Mouse (Mus musculus): ENCODE data around the gene Rpa2. TPM values are rescaled to one million over a fixed set of nuclear protein-coding genes. Genes with fewer than 3 reads are reported as not detected.
"Not testable (repeated sequence)": the region's sequence is repeated elsewhere in the genome, so short reads cannot be mapped to it uniquely, and the experiment has no call there.

Gene Rpa2
- polyA plus RNA-seq, 1 experiment: 21.6 TPM

DNA sequence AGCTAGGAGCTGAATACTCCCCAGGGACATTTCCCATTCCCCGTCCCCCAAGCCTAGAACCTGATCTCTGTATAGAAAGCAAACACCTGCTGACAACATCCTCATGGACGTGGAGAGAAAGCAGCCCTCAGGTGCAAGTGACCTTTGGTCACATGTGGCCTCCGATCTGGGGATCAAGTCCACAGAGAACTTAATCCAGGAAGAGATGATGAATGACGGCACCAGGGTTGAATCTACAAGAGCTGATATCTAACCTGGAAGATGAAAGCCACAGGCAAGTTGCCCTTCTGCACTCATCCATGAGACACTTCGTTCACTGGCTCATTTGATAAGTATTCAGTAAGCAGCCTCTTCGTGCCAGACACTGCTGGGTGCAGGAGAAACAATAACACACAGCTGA is 5.5 kb upstream of the Rpa2 start:
- DNase-seq (ENCODE audit: low read depth): no peak

DNA sequence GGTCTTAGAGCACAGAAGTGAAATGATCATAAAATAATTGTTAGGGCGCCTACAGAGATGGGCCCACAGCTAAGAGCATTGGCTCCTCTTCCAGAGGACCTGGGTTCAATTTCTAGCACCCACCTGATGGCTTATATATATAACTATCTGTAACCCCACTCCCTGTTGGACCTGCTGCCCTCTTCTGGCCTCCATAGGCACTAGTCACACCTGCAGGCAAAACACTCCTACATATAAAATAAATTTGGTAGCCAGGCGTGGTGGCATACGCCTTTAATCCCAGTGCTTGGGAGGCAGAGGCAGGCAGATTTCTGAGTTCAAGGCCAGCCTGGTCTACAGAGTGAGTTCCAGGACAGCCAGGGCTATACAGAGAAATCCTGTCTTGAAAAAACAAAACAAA is 5.0 kb upstream of the Rpa2 start:
- not testable (repeated sequence) for DNase-seq (ENCODE audit: low read depth)

DNA sequence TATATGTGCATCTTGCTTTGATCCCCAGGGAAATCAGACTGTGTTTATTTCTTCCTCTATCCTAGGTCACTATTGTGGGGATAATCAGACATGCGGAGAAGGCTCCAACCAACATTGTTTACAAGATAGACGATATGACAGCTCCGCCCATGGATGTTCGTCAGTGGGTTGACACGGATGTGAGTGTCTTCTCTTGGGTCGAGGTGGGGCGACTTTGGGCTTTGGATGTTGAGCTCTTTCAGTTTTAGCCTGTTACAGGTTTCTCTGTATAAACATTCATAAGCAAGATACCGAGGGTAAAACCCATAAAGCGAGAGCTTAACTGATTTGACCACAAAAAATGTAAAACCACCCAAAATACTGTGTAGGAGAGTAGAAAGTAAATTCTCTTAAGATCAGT is 3.6 kb downstream of the Rpa2 start:
- no peak for DNase-seq (ENCODE audit: low read depth)

DNA sequence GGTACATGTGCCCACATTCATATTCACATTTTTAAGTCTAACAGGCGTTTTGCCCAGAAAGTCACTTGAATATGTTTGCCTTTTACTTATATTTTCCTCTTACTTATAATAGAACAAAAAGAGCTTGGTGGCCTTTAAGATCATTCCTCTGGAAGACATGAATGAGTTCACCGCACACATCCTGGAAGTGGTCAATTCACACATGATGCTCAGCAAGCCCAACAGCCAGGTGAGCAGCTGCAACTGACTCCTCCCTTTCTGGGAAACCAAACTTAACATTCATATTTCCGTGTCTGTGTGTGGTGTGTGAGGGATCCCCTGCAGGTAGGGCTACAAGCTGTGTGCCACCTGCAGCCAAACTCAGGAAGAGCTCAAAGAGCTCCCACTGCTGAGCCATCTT is 6.8 kb downstream of the Rpa2 start:
- no peak for DNase-seq (ENCODE audit: low read depth)

DNA sequence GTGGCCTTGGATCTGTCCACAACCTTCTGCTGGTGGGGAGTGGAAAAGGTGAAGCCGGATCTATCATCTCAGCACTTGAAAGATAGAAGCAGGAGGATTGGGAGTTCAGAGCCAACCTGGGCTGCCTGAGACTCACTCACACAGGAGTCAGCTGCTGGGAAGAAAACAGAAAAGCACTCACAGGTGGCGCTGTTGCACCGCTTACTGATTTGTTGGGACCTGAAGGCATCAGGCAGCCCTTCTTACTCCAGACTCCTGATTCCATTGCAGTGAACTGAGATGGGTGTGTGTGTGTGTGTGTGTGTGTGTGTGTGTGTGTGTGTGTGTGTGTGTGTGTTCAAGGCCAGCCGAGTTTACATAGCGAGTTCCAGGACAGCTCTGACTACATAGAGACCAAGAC is 8.6 kb downstream of the Rpa2 start:
- DNase-seq (ENCODE audit: low read depth): no peak

DNA sequence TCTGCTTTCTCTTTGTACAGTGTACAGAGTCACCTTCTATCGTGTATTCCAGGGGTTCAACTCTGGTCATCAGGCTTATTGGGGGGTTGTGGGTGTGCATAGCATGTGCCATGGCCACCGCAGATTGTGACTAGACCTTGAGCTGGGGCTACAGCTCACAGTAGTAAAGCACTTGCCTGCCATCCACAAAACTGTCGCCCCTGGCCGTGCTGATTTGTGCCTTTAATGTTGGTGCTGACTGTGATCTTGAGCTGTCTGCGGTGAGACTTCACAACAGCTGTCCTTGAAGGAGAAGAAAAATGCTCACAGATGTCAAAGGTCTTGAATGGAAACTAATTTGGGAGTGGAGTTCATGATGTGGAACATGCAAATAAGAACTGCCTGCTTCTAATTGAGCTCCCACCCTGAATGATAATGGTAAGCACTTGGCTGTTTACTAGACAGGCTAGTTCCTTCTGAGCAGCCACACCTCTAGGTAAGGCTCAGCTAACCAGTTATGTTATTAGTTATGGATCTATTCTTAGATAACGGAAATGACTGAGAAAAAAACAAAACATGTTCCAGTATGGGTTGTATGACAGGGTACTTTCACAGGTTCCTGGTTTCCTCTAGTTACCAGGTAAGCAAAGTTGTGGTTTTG is 10.6 kb downstream of the Rpa2 start:
- DNase-seq (ENCODE audit: low read depth): no peak

DNA sequence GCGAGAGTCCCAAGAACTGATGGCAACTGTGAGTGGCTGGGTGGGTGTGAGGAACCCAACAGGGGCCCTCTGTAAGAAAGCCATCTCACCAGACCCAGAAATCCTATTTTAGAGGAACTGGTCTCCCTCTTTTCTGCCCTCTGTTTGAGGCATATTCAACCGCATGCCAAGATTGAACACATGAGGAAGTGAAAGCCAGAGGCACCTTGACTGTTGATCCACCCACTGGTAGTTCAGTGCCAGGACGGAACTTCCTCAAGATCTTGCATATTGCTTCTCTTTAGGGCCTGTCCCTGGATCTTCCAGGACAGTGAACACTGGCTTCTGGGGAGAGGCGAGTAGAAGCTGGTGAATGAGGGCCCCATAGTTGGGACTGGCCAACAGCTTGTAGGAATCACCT is 12.2 kb downstream of the Rpa2 start:
- peak; percentile 79 for DNase-seq (ENCODE audit: low read depth)

DNA sequence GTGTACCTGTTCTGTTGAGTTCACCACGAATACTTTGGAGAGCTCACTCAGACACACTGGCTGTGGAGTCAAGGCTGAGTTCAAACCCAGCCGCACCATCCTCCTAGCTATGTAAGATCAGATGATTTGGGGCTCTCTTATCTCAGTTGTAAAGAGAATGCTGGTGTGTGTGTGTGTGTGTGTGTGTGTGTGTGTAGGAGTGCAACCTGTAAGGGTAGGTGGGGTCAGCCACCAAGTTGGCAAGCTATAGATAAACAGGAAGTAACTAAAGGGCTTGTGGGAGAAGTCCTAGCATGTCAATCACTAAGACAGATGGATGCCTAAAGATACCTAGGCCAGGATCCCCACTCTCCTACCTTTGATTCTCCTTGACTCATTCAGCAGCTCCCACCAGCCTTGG is 15.6 kb downstream of the Rpa2 start:
- DNase-seq (ENCODE audit: low read depth): no peak

DNA sequence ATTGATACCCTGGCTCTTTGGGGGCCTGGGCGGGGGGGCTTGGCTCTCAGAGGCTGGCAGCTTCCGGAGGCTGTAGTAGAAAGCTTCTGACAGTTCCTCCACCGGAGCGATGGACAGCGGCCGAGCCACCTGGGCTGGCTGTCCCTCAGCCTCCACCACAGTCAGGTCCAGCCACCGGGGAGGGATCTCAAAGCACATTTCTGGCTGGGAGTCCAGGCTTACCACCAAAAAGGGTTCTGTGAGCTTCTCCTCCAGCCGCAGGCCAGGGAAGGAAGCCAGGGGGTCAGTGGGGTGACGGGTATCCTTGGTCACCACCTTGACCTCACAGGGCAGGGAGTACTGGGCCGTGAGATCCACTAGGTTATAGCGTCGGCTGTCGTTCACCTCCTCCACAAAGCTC is 17.1 kb downstream of the Rpa2 start:
- no peak for DNase-seq (ENCODE audit: low read depth)

DNA sequence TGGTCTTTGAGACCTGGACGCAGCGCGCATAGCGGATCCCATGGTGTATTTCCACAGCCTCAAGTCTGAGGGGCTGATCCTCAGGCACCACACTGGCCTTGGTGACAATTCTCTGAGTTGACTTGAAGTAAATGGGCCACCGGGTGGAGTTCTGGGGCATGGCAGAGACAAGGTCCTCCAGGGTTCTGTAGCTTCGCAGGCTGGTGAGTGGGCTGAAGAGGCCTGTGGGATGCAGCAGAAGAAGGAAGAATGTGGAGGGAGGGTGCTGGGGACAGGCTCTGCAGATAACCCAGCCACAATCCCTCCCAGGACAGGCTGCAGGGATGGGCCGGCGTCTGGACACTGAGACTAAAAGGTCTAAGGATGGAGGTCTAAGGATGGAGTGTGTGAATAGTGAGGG is 21.6 kb downstream of the Rpa2 start:
- DNase-seq (ENCODE audit: low read depth): no peak

DNA sequence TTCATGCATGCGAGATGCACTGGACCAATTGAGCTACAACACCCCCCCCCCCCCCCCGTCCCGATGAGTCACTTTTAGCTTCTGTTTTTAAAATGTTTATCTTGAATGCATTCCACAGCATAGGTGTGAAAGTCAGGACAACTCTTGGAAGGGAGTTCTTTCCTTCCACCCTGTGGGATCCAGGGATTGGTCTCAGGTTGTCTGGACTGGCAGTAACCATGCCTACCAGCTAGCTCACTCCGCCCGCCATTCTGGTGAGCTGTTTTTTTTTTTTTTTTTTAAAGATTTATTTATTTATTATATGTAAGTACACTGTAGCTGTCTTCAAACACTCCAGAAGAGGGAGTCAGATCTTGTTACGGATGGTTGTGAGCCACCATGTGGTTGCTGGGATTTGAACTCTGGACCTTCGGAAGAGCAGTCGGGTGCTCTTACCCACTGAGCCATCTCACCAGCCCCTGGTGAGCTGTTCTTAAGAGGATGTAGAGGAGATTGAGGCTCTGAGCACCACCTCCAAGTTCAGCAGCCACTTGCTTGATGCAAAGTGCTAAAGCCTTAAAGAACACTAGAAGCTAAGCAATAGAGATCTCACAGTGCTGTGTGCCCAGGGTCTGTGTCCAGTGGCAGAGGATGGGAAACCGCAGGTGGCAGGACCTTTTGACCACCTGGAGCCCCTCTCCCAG is 25.3 kb downstream of the Rpa2 start:
- DNase-seq (ENCODE audit: low read depth): not testable (repeated sequence)

DNA sequence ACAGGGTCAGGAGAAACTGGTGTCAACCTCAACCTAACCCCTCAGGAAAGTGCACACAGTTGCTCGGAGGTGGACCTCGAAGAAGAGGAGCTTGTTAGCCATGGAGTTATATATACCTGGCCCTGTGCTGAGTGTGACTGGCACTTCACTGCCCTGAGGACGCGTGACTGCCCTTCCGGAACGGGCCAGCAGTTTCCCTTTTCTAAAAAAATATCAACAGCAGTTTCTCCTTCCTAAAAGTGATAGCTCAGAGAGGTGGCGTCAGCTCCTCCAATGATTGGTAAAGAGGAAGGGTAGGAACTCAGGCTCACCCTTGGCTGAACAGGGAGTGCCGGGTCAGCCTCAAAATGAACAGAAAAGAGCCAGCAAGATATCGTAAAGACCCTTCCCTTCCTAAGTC is 25.9 kb downstream of the Rpa2 start:
- no peak for DNase-seq (ENCODE audit: low read depth)

DNA sequence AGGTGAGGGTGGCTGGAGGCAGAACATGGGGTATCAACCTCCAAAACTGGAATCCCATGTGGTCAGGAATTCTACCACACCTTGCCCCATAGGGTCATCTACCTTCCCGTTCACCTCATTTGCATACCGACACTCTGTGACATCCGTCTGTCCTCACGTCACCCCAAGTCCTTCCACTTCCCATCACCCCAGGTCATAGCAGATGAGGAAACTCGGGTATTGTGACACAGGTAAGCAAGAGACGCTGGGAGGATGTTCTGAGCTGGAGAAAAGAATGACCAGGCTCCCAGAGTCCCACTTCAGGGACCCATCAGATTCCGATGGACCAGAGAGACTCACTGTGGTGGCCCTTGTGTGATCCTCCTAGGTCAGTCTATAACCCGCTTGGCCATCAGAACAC is 26.6 kb downstream of the Rpa2 start:
- DNase-seq (ENCODE audit: low read depth): no peak

DNA sequence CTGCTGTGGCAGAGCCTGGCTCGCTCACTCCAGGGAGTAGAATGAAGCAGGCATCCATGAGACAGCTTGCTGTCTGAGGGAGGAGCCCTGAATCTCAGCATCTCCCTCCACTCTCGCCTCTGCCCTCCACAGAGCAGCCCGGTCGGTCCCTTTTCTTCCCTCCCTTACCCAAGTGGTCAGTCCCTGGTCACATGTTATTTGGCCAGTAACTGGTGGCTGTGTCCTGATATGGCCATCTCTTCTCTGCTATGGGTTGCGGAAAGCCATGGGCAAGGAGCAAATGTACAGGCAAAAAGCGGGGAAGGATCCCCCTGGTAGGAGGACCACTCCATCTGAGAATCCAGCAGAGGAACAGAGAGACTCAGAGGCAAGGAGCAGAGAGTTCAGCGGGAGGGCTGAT is 27.0 kb downstream of the Rpa2 start:
- no peak for DNase-seq (ENCODE audit: low read depth)

DNA sequence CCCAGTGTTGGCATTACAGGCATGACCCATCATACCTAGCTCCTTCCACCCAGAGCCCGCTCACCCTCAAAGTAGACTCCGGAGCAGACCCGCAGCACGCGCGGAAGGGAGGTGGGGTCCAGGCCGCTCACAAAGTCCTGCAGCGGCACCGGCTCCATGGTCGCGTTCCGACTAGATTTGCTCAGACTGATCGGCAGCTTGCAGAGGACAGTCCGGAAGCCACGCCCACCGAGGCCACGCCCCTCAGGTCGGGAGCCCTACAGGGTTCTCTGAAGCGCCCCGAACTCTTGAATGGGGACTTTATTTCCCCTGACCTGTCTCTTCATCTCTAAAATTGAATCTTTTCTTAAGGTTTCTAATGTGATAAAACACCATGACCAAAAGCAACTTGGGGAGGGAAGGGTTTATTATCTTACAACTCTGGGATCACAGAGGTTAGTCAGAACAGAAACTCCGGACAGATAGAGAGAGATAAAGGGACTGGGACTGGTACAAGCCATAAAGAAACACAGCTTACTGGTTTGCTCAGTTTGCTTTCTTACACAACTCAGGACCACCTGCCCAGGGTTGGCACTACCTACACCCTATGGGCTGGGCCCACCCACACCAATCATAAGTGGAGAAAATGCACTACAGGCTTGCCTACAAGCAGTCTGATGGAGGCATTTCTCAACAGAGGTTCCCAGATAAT is 28.2 kb downstream of the Rpa2 start, which contains the start of gene Themis2:
Gene Themis2 (minus strand): TSS at position 192 of the 691 bp plus-strand sequence.
- DNase-seq (ENCODE audit: low read depth): no peak

DNA sequence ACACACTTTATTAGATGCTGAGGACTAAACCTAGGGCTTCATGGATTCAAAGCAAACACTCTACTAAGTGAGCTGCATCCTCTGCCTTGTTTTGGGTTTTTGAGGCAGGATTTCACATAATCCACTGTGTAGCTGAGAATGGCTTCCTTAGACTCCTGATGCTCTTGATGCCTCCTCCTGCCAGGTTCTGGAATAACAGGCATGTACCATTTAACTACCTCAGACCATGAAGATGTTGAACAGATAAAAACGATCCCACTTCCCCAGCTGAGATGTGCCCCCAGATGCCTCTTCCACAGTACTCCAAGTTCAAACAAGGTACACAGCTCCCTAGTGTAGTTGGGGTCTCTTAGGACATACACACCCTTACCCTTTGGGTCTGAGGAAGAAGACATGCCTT is 29.3 kb downstream of the Rpa2 start:
- DNase-seq (ENCODE audit: low read depth): no peak

DNA sequence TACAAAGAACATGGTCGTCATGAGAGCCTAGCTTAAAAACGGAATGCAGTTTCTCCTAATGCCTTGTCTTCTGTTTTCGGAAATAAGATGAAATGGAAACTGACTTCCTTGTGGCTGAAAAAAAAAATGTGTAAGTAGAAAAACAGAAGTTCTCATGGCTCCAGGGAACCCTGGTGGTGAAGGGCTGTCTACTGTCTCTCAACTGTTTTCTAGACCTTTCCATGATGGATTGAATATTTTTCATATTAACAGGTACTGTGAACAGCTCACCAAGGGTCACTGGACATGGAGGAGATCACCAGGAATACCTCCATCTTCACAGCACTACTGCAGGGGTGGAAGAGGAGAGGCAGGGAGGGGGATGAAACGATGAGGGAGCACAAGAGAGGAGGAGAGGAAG is 29.9 kb downstream of the Rpa2 start:
- no peak for DNase-seq (ENCODE audit: low read depth)

DNA sequence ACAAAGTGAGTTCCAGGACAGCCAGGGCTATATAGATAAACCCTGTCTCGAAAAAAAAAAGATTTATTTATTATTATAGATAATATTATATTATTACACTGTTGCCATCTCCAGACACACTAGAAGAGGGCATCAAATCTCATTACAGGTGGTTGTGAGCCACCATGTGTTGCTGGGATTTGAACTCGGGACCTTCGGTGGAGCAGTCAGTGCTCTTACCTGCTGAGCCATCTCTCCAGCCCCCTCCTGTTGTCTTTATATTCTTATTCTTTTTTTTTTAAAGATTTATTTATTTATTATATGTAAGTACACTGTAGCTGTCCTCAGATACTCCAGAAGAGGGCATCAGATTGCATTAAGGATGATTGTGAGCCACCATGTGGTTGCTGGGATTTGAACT is 30.5 kb downstream of the Rpa2 start:
- DNase-seq (ENCODE audit: low read depth): not testable (repeated sequence)

DNA sequence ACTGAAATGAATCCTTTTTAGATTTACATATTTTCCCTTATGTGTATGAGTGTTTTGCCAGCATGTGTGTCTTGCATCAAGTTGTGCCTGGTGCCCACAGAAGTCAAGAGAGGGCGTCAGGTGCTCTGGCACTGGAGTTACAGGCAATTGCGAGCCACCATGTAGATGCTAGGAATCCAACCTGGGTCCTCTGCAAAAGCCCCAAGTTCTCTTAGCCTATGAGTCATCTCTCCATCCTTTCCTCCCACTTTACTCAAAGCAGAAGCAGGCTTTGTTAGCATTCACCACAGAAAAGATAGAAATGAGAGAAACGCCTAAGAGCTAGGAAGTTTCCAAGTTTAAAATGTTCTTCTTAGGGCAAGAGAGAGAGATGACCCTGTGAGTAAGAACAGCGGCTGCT is 31.7 kb downstream of the Rpa2 start:
- DNase-seq (ENCODE audit: low read depth): no peak

DNA sequence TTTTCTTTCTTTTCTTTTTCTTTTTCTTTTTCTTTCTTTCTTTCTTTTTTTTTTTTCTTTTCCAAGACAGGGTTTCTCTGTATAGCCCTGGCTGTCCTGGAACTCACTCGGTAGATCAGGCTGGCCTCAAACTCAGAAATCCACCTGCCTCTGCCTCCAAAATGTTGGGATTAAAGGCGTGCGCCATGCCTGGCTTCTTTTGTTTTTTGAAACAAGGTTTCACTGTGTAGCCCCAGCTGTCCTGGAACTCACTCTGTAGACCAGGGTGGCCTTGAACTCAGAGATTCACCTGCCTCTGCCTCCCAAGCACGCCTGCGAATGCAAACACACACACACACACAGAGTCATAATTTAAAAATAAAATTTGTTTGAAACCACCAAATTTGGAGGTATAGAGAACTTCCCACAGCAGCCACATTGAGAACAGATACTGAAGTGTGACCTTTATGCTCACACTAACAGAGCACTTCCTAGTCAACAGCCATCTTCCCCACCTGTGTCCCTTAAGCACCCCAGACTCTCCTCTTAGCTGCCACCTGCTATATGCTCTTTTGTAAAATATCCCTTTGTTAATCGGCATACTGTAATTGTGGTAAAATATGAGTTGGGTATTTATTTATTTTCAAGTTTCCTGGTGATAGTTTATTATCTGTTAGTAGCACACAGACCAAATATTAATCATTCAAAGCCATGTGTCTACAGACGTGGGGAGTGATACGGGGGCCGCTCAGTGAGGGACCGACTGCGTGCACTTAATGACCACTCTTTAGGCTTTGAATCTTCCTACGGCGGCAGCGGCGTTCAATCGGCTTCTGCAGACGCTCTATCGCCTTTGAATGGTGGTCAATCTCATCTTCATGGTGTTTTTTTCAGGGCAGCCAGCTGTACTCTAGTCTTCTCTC is 33.3 kb downstream of the Rpa2 start:
- no peak for DNase-seq (ENCODE audit: low read depth)

DNA sequence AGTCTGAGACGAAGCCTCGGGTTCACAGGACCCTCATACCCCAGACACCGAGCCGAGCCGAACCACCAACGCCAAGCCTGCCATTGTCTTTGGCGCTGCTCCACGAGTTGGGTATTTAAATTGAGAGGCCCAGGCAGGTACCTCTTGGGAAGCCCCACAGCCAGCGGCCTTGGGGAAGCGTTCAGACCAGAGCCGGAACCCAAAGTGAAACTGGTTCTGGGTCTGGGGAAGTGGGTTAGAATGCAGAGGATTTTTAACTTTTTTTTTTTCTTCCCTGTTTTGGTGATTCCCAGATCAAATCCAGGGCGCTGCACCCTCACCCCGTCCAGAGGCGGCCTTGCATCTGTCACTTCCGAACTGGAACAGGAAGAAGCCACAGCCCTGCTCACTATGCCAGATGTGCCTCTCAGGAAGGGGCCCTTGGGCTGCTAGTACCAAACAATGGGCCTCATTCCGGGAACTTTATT is 34.1 kb downstream of the Rpa2 start:
- no peak for DNase-seq (ENCODE audit: low read depth)

DNA sequence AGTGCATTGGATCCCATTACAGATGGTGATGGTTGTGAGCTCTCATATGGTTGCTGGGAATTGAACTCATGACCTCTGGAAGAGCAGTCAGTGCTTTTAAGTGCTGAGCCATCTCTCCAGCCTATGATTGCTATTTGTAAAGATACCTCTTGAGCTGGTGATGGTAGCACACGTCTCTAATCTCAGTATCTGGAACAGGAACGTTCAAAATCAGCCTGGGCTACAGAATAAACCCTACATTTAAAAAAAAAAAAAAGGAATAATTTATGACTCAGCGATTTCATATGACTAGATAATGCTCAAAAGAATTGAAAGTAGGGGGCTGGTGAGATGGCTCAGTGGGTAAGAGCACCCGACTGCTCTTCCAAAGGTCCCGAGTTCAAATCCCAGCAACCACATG is 35.1 kb downstream of the Rpa2 start:
- DNase-seq (ENCODE audit: low read depth): no peak
